Mouse (Mus musculus) adrenal gland, postnatal 0 days (tissue): ENCODE measurements around the gene Mill2. TPM values are rescaled to one million over a fixed set of nuclear protein-coding genes. Genes with fewer than 3 reads are reported as not detected.

ENCODE experiments used
- polyA plus RNA-seq: library from polyadenylated mRNA; unstranded; fragments of >200 nt; fragmentation: Nextera tagmentation; extraction: Ambion mirVana; gene quantifications from 2 replicates; pipeline ENCODE4 v1.2.1, GENCODE M21; 2015

Mill2 gene
- 4.0 and 7.8 TPM in 2 replicates for polyA plus RNA-seq

DNA sequence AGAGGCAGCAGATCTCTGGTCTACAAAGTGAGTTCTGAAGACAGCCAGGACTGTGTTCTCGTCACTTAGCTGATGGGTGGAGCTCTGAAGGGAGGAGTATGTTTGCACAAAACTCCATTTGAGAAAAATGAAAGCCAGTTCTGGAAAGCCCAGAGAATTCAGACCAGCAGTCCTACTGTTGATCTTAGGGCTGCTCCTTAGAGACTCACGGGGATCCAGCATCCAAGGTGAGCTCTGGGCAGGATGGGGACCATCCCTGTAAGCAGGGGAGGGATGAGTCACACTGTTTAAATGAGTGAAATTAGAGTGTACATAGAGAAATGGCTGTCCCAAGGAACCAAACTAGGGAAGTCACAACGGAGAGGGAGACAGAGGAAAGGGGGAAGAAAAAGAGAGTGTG lies at the start of gene Mill2:
Gene Mill2 (plus strand): TSS at position 102 of the 400 bp plus-strand sequence.

DNA sequence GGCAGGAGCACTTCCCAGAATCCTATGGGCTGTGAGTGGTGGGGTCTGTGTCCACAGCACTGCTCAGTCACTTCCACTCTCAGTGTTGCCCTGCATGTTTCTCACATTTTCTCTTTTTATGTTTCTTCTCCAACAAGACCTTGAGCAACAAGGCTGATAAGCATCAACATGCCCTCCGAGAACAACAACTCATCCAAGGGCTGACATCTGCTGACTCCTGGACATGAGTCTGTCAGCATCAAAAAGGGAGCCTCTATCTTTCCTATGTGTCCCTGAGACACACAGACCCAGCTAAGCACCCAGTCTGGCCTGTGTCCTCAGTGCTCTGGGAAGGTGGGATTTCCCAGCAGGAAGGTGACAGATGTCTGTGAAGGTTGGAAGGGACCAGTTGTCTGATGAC lies 41.3 kb upstream of the Mill2 start, which contains the start of gene Psg19:
Gene Psg19 (minus strand): TSS at position 101 of the 400 bp plus-strand sequence.

DNA sequence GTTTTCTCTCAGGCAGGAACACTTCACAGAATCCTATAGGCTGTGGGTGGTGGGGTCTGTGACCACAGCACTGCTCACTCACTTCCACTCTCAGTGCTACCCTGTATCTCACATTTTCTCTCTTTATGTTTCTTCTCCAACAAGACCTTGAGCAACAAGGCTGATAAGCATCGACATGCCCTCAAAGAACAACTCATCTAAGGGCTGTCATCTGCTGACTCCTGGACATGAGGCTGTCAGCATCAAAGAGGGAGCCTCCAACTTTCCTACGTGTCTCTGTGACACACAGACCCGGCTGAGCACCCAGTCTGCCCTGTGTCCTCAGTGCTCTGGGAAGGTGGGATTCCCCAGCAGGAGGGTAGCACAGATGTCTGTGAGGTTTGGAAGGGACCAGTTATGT lies 18.3 kb upstream of the Mill2 start, which contains the start of gene Psg17:
Gene Psg17 (minus strand): TSS at position 101 of the 400 bp plus-strand sequence.

DNA sequence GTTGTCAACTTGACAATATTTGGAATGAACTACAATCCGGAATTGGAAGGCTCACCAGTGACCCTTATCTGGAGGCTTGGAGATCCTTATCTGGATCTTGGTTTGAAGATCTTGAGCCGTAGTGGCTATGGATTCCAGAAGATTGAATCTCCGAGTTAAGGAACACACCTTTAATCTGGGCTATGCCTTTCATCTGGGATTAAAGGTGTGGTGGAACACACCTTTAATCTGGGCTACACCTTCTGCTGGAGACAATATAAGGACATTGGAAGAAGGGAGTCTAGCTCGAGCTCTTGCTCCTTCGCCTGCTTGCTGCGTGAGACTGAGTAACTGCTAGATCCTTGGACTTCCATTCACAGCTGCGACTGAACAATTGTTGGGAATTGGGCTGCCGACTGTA lies 31.3 kb downstream of the Mill2 start, which contains the start of gene Pglyrp1:
Gene Pglyrp1 (plus strand): TSS at position 301 of the 400 bp plus-strand sequence.

GRCm38 (mm10) chr7:18910241-18910831 lies 70.6 kb downstream of the Mill2 start, which contains the start of gene Ccdc61:
Gene Ccdc61, minus strand, starts transcription at chr7:18910415.

Other genes starting within 250 kb of the Mill2 start
- gene Psg23, start 223.5 kb upstream of the Mill2 start, polyA plus RNA-seq, result not detected in 2 replicates
- not detected in 2 replicates for gene Psg21, start 183.2 kb upstream of the Mill2 start, polyA plus RNA-seq
- not detected in 2 replicates for gene Psg20, start 153.8 kb upstream of the Mill2 start, polyA plus RNA-seq
- gene Psg22, start 121.9 kb upstream of the Mill2 start, polyA plus RNA-seq, result 0.10 TPM in 1 of 2 replicates, not detected in the other
- gene Psg19, start 41.4 kb upstream of the Mill2 start, polyA plus RNA-seq, result not detected in 2 replicates
- 0.08 and 0.12 TPM in 2 replicates for gene Psg17, start 18.4 kb upstream of the Mill2 start, polyA plus RNA-seq
- 7.2 and 13.5 TPM in 2 replicates for gene Pglyrp1, start 31.4 kb downstream of the Mill2 start, polyA plus RNA-seq
- gene Ccdc61, start 70.4 kb downstream of the Mill2 start, polyA plus RNA-seq, result 17.2 and 17.7 TPM in 2 replicates
- 0.58 and 0.68 TPM in 2 replicates for gene Nova2, start 85.9 kb downstream of the Mill2 start, polyA plus RNA-seq
- 0.16 TPM in 1 of 2 replicates, not detected in the other for gene Nanos2, start 147.4 kb downstream of the Mill2 start, polyA plus RNA-seq
- gene Mypop, start 151.3 kb downstream of the Mill2 start, polyA plus RNA-seq, result 4.6 and 4.8 TPM in 2 replicates
- gene Irf2bp1, start 164.1 kb downstream of the Mill2 start, polyA plus RNA-seq, result 15.6 and 16.6 TPM in 2 replicates
- 1.1 and 2.4 TPM in 2 replicates for gene Foxa3, start 183.6 kb downstream of the Mill2 start, polyA plus RNA-seq
- gene Sympk, start 184.4 kb downstream of the Mill2 start, polyA plus RNA-seq, result 14.9 and 20.6 TPM in 2 replicates
- gene Rsph6a, start 214.7 kb downstream of the Mill2 start, polyA plus RNA-seq, result not detected in 2 replicates
- 14.5 and 21.0 TPM in 2 replicates for gene Dmwd, start 236.3 kb downstream of the Mill2 start, polyA plus RNA-seq
- gene Dmpk, start 243.9 kb downstream of the Mill2 start, polyA plus RNA-seq, result 21.6 and 28.7 TPM in 2 replicates